Mouse (Mus musculus) heart, embryonic 11.5 days (tissue): Measurements from ENCODE around the gene Selenon. TPM values are rescaled to one million over a fixed set of nuclear protein-coding genes. Genes with fewer than 3 reads are reported as not detected.

ENCODE experiments used
- ATAC-seq: fragments of 200-750 bp; cut with Nextera tagmentation; replicated peaks from 2 replicates; pipeline ENCODE4 v1.8.0; 2017; ENCODE audit warnings: moderate library complexity; ENCODE audit not compliant: insufficient number of reproducible peaks, low FRiP score, low TSS enrichment
- H3K27ac ChIP-seq: fragments of 300-500 bp; sonication (generic); 2 replicates; pipeline ENCODE4 v1.5.1; 2014; ENCODE audit warnings: mild to moderate bottlenecking, low read depth, low read length
- H3K27me3 ChIP-seq: fragments of 300-500 bp; sonication (generic); 2 replicates; pipeline ENCODE4 v1.6.1; 2014; ENCODE audit warnings: mild to moderate bottlenecking, low read length, mixed read lengths; ENCODE audit not compliant: control insufficient read depth, insufficient read depth
- H3K36me3 ChIP-seq: fragments of 300-500 bp; sonication (generic); 2 replicates; pipeline ENCODE4 v1.6.1; 2014; ENCODE audit warnings: mild to moderate bottlenecking, low read length, moderate library complexity, mixed read lengths; ENCODE audit not compliant: control insufficient read depth, insufficient read depth
- H3K4me1 ChIP-seq: fragments of 300-500 bp; sonication (generic); 2 replicates; pipeline ENCODE4 v1.6.1; 2014; ENCODE audit warnings: low read length; ENCODE audit not compliant: control insufficient read depth, insufficient read depth
- H3K4me2 ChIP-seq: fragments of 300-500 bp; sonication (generic); 2 replicates; pipeline ENCODE4 v1.6.1; 2014; ENCODE audit warnings: mild to moderate bottlenecking, moderate library complexity
- H3K4me3 ChIP-seq: fragments of 300-500 bp; sonication (generic); 2 replicates; pipeline ENCODE4 v1.5.1; 2014; ENCODE audit warnings: low read depth, low read length
- H3K9ac ChIP-seq: fragments of 300-500 bp; sonication (generic); 2 replicates; pipeline ENCODE4 v1.6.1; 2014; ENCODE audit warnings: mild to moderate bottlenecking, low read depth, low read length, moderate library complexity
- H3K9me3 ChIP-seq: fragments of 300-500 bp; sonication (generic); replicated peaks from 2 replicates; pipeline ENCODE4 v1.6.1; 2016; ENCODE audit warnings: low read length; ENCODE audit not compliant: control insufficient read depth
- WGBS: fragments of 180-500 bp; shearing (Covaris S2); extraction: QIAGEN DNeasy Blood & Tissue Kit; methylation state at CpG from one replicate; pipeline ENCODE4 v1.1.7; 2014; ENCODE audit not compliant: insufficient replicate concordance; 5-methylcytosine and 5-hydroxymethylcytosine counted together
- polyA plus RNA-seq: library from polyadenylated mRNA; unstranded; fragments of >200 nt; fragmentation: Nextera tagmentation; extraction: Ambion mirVana; gene quantifications from 2 replicates; pipeline ENCODE4 v1.2.1, GENCODE M21; 2014

The Selenon gene
- polyA plus RNA-seq, 1 experiment from 2014 or later = 22.4 TPM

DNA sequence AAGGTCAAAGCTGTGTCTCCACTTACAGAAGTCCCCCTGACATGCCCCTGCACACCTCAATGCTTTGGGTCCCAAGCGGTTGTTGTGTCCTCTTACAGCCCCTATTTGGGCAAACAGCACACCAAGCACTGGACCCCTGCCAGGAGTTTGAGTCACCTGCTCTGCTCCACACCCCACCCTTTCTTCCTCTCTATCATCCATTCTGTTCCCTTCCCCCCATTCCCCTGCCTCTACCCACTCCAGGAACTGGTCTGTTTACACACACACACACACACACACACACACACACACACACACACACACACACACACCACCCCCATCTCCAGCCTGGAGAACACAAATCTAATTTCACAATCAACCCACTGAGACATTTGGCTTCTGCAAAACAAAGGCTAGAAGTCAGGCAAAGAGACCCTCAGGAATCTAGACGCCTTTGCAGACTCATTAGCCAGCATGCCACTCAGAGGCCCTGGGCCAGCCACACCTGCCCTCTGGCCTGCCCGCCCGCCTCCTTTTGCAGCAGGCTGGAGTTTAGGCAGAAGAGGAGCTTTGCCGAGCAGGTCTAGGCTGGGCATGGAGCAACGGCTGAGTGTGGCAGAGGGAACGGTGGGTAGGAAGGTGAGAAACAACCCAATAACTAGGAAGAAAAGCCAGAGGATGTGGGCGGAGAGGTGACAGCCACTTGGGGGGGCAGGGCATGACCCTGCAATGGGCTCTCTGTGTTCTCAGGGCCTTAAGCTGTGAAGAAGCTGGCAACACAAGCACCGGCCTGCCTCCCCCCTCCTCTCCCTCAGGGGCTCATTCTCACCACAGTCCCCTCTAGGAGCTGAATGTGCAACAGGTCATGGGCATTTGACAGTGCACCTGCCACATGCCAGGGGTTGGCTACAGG is 4.9 kb downstream of the Selenon start:
- Histone ChIP-seq H3K4me1 (peaks cover 18% of the 10 kb centered on the region), H3K9me3 (no peaks in the 10 kb centered on the region; the same call in 1 of the 2 replicates), H3K36me3 (peaks cover 22% of the 10 kb centered on the region), H3K27ac (no peak overlapping the region), H3K27me3 (no peaks in the 10 kb centered on the region), H3K9ac (0 out of 2 replicates have a peak overlapping the region, but pooled peaks have one; percentile 12), H3K4me3 (no peak overlapping the region), H3K4me2 (no peak overlapping the region)
- ATAC-seq = no peak
- WGBS = 70% methylated on average over 9 of the region's 9 CpGs

- H3K4me1 ChIP-seq = peaks cover 5% of the 10 kb centered on the region
- no peaks in the 10 kb centered on the region for H3K9me3 ChIP-seq
- H3K4me2 ChIP-seq = no peak overlapping the region
- H3K27me3 ChIP-seq = no peaks in the 10 kb centered on the region
- 0 out of 2 replicates have a peak, but pooled peaks have one; percentile 6 for ATAC-seq
- 11% methylated on average over 5 of the region's 5 CpGs for WGBS
- no peak overlapping the region for H3K9ac ChIP-seq
- peaks cover 27% of the 10 kb centered on the region for H3K36me3 ChIP-seq
- H3K4me3 ChIP-seq = no peak overlapping the region
- H3K27ac ChIP-seq = no peak overlapping the region
Observed at GRCm38 (mm10) chr4:134543261-134543660, 8.7 kb downstream of the Selenon start.

DNA sequence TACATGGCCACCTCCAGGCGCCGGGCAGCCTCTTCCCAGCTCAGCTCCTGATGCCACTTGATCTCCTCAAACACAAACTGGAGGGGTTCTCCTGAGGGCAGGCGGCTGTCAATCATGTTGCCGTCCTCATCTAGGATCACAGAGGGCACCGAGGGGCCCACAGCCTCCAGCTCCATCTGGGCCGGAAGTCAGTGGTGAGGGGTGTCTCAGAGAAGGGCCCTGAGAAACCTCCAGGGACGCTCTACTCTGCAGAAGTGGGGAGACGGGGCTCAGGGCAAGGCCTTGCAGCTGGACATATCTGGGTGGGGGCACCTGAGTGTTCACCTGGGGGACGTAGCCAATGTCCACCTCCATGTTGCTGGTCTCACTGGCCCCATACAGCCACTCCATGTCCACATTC is 9.2 kb downstream of the Selenon start:
- no peak for ATAC-seq
- 82% methylated on average over 9 of the region's 9 CpGs for WGBS
- Histone ChIP-seq H3K27me3 (no peaks in the 10 kb centered on the region), H3K9ac (no peak overlapping the region), H3K9me3 (no peaks in the 10 kb centered on the region), H3K36me3 (peaks cover 24% of the 10 kb centered on the region), H3K4me1 (peaks cover 4% of the 10 kb centered on the region), H3K27ac (no peak overlapping the region), H3K4me2 (no peak overlapping the region), H3K4me3 (no peak overlapping the region)

- WGBS = 84% methylated on average over 10 of the region's 10 CpGs
- Histone ChIP-seq H3K27me3 (no peaks in the 10 kb centered on the region), H3K27ac (no peak overlapping the region), H3K4me1 (peaks cover 8% of the 10 kb centered on the region), H3K9ac (no peak overlapping the region), H3K36me3 (peaks cover 15% of the 10 kb centered on the region), H3K4me2 (no peak overlapping the region), H3K4me3 (no peak overlapping the region), H3K9me3 (no peaks in the 10 kb centered on the region)
- ATAC-seq = no peak
Observed at GRCm38 (mm10) chr4:134538997-134539580, 12.9 kb downstream of the Selenon start.

GRCm38 (mm10) chr4:134535787-134536151 is 16.2 kb downstream of the Selenon start:
- peak overlapping the region; percentile 98 for H3K4me2 ChIP-seq
- H3K9me3 ChIP-seq = no peaks in the 10 kb centered on the region
- H3K36me3 ChIP-seq = peaks cover 13% of the 10 kb centered on the region
- H3K27me3 ChIP-seq = no peaks in the 10 kb centered on the region
- H3K9ac ChIP-seq = peak overlapping the region; percentile 67
- peak overlapping the region; percentile 99 for H3K4me3 ChIP-seq
- H3K27ac ChIP-seq = peak overlapping the region; percentile 54
- ATAC-seq = no peak
- peaks cover 31% of the 10 kb centered on the region for H3K4me1 ChIP-seq
- WGBS = 20% methylated on average over 8 of the region's 8 CpGs

- Histone ChIP-seq H3K36me3 (peaks cover 14% of the 10 kb centered on the region), H3K4me2 (peak within 1 kb of the TSS; percentile 98), H3K9ac (peak within 1 kb of the TSS; percentile 88), H3K27me3 (no peaks in the 10 kb centered on the region), H3K4me3 (peak within 1 kb of the TSS; percentile 99), H3K4me1 (peaks cover 31% of the 10 kb centered on the region), H3K9me3 (no peaks in the 10 kb centered on the region), H3K27ac (peak within 1 kb of the TSS; percentile 89)
- peak; percentile 95 for ATAC-seq
- WGBS = 1% methylated on average over 71 of the region's 71 CpGs
Observed at GRCm38 (mm10) chr4:134534932-134535786, 16.8 kb downstream of the Selenon start, which contains the start of gene Mtfr1l. Gene Mtfr1l (minus strand): TSS chr4:134535387.

GRCm38 (mm10) chr4:134534124-134534886 is 17.7 kb downstream of the Selenon start:
- Histone ChIP-seq H3K9ac (peak overlapping the region; percentile 88), H3K9me3 (no peaks in the 10 kb centered on the region), H3K27me3 (no peaks in the 10 kb centered on the region), H3K4me1 (peaks cover 31% of the 10 kb centered on the region), H3K27ac (peak overlapping the region; percentile 89), H3K36me3 (peaks cover 17% of the 10 kb centered on the region), H3K4me2 (peak overlapping the region; percentile 98), H3K4me3 (peak overlapping the region; percentile 99)
- WGBS = 1% methylated on average over 57 of the region's 57 CpGs
- peak; percentile 5; the same call in 1 of the 2 replicates for ATAC-seq
